Mouse (Mus musculus): ENCODE data around the gene Pga5.

DNA sequence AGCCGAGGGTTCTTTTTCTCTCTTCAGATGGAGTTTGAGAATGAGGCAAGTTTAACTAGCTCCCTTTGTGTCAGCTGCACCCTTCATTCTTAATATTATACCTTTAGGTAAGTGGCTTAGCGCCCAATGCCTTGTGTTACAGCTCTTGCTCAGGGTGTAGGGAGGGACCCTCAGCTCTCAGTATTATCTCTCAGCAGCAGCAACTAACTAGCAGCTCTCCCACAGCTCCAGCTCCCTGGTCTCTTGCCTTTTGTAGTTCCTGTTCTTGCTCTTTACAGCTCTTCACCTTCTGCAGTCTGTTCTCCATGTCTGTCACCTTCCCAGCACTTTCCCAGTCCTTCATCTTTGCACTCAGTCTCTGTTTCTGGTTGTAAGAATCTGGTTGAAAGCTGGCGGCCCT lies 13.8 kb upstream of the Pga5 start:
- no peak for TF ChIP-seq CTCF (conservative IDR thresholded peaks at IDR 0.05 in 1 of 2, IDR thresholded peaks at IDR 0.05 in 1 of 2; ENCODE audit: low read depth in 2 of 2, low read length in 2 of 2)
- TF ChIP-seq EP300 (IDR thresholded peaks at IDR 0.05; ENCODE audit: low read length), result no peak
- TF ChIP-seq CHD2 (IDR thresholded peaks at IDR 0.05; ENCODE audit: low read length), result no peak
- TF ChIP-seq POLR2A (IDR thresholded peaks at IDR 0.05; ENCODE audit: low read depth, low read length), result no peak
- TF ChIP-seq ZKSCAN1 (IDR thresholded peaks at IDR 0.05; ENCODE audit: borderline replicate concordance, low read depth, low read length), result no peak
- TF ChIP-seq SIN3A (IDR thresholded peaks at IDR 0.05; ENCODE audit: low read length), result no peak
- TF ChIP-seq E2F4 (IDR thresholded peaks at IDR 0.05; ENCODE audit: insufficient replicate concordance, low read depth, low read length), result no peak
- no peak for TF ChIP-seq TCF12 (IDR thresholded peaks at IDR 0.05; ENCODE audit: low read depth, low read length)
- no peak for TF ChIP-seq USF1 (IDR thresholded peaks at IDR 0.05; ENCODE audit: low read depth, low read length)
- no peak for TF ChIP-seq HCFC1 (IDR thresholded peaks at IDR 0.05; ENCODE audit: low read depth, low read length)

Measured in CH12.LX (cell line).